Mouse (Mus musculus): ENCODE results near the gene Mtx1.
A peak's percentile ranks its signal among the peaks of the same experiment; 100 is the strongest.

DNA sequence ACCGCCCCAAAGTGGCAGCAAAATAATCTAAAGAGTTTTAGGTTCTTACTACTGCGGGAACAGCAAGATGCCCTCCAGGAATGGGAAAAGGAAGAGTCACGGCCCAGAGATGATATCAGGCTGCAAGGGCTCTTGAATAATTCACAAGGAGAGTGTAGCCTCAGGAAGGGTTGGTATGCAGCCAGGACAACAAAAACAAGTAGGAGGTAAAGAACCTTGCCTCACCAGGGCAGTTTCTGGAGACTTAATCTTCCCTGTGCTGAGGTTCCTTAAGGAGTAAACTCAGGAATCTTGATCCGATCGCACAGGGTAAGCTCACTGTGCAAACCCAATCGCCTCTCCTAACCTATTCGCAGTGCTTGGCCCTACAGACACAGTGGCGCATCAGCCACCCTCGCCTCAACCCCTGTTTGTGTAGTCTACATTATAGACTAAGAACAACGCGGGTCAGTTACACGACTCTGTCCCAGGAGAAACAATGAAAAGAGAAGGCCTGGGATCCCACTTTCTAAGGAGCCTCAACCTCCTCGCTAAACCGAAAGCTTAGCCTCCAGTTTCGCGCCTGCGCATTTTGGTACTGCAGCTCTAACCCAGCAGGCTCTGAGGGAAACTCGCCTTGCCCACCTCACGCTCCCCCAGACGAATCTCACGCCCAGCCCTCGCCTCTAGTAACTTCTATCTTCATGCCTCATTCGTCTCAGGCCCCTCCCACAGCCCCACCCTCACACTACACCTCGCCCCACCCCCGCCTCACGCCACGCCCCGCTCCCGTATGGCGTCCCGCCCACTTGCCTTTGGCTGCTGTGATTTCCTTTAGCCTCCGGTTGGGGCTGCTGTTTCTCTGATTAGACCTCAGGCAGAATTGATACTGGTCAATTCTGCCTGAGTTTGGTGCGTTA, 30.7 kb downstream of the Mtx1 start:
- peak; percentile 5; the same call in 1 of the 2 replicates for TF ChIP-seq CTCF (IDR thresholded peaks at IDR 0.05; ENCODE audit: control insufficient read depth, insufficient read depth, low read length)
- TF ChIP-seq POLR2A (IDR thresholded peaks at IDR 0.05; ENCODE audit: borderline replicate concordance, control insufficient read depth, low read depth, low read length), result peak; percentile 75; the same call in 1 of the 2 replicates
